In the genomic region with DNA sequence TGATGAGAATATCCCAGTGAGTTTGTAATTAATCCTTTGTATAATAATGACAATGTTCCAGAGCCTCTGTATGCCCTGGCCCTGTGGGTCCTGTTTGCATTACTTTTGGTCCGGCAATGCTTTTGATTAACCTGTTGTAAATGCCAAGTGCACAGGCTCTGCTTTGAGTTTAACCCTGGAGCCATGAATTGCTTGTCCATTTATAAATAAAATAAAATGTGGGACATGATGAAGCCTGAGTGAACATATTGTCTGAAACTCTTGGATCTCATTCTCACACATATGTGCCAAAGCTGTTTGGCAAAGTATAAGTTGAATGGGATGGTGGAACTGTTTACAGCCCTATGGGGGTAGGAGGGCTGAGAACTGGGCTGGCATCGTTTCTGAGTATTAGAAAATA, we compare ENCODE assay signal across 21 mouse cellular contexts.
DNase-seq lines count a peak whose midpoint lies in the region; ATAC-seq lines count a peak whose summit lies in the region.
"Had no signal": no experiment of that assay in that cellular context is flagged by ENCODE, and none has a peak within 500 bp of the region (broad histone marks: within the 10 kb centered on the region; RNA-seq: fewer than 3 reads in every experiment).

No protein-coding gene starts in this region.

- no peaks in the 10 kb centered on the region for H3K9me3 ChIP-seq in embryonic facial prominence, embryonic 14.5 days (ENCODE audit: control insufficient read depth, low read length)
- H3K9me3 ChIP-seq in embryonic facial prominence, embryonic 10.5 days = no peaks in the 10 kb centered on the region
- H3K9me3 ChIP-seq: heart, embryonic 13.5 days; liver, embryonic 12.5 days; midbrain, embryonic 15.5 days; neural tube, embryonic 15.5 days; stomach, embryonic 15.5 days had no signal

- intact Hi-C loops in left cerebral cortex, postnatal 4 days (cut with DNase I) = no loop called here
- intact Hi-C loops in left cerebral cortex, postnatal 14 days (cut with DNase I) = no loop called here

- no peaks in the 10 kb centered on the region for H3K27me3 ChIP-seq in embryonic facial prominence, embryonic 14.5 days (replicated peaks; ENCODE audit: control insufficient read depth, insufficient read depth, low read length)
- H3K27me3 ChIP-seq in embryonic facial prominence, embryonic 10.5 days (replicated peaks; ENCODE audit: low read depth, poor library complexity, severe bottlenecking) = no peaks in the 10 kb centered on the region
- H3K27me3 ChIP-seq: heart, embryonic 13.5 days; liver, embryonic 12.5 days; megakaryocyte, embryonic 14.5 days; midbrain, embryonic 15.5 days; neural tube, embryonic 15.5 days; stomach, embryonic 15.5 days had no signal

- 54% methylated on average over 2 of the region's 2 CpGs for WGBS in embryonic facial prominence, embryonic 14.5 days
- WGBS in embryonic facial prominence, embryonic 10.5 days = 78% methylated on average over 2 of the region's 2 CpGs

- DNase-seq in embryonic facial prominence, embryonic 14.5 days (ENCODE audit: low spot score) = peak; percentile 50
- no peak for DNase-seq in embryonic facial prominence, embryonic 10.5 days (ENCODE audit: low spot score)
- peak; percentile 15 for DNase-seq in left cerebral cortex, postnatal 4 days
- DNase-seq in left cerebral cortex, postnatal 14 days (ENCODE audit: low spot score in 2 of 2) = no peak
- DNase-seq in fat pad, adult 2 months (ENCODE audit: extremely low read depth, low read depth, low spot score) = peak; percentile 33
- DNase-seq in kidney, adult 11 months = no peak
- no peak for DNase-seq in thymus, postnatal 14 days
- DNase-seq: heart, adult 18-20 months; heart, postnatal 36 days; kidney, adult 8-10 months; kidney, postnatal 25 days; lung, adult 2 months; right cerebral cortex, postnatal 25 days; thymus, adult 18-20 months had no signal

- H3K4me2 ChIP-seq in embryonic facial prominence, embryonic 14.5 days (ENCODE audit: low read depth, low read length) = no peak overlapping the region
- H3K4me2 ChIP-seq: heart, embryonic 13.5 days; liver, embryonic 12.5 days; midbrain, embryonic 15.5 days; neural tube, embryonic 15.5 days; stomach, embryonic 15.5 days had no signal

- no peak overlapping the region for H3K9ac ChIP-seq in embryonic facial prominence, embryonic 14.5 days (ENCODE audit: low read depth, low read length)
- H3K9ac ChIP-seq: heart, embryonic 13.5 days; liver, embryonic 12.5 days; midbrain, embryonic 15.5 days; neural tube, embryonic 15.5 days; stomach, embryonic 15.5 days had no signal

- H3K4me1 ChIP-seq in embryonic facial prominence, embryonic 14.5 days (ENCODE audit: control insufficient read depth, insufficient read depth, low read length) = no peaks in the 10 kb centered on the region
- no peaks in the 10 kb centered on the region for H3K4me1 ChIP-seq in embryonic facial prominence, embryonic 10.5 days
- H3K4me1 ChIP-seq: heart, embryonic 13.5 days; liver, embryonic 12.5 days; megakaryocyte, embryonic 14.5 days; midbrain, embryonic 15.5 days; neural tube, embryonic 15.5 days; stomach, embryonic 15.5 days had no signal

- no peak overlapping the region for H3K27ac ChIP-seq in embryonic facial prominence, embryonic 14.5 days (replicated peaks; ENCODE audit: low read depth, low read length)
- H3K27ac ChIP-seq in embryonic facial prominence, embryonic 10.5 days (replicated peaks) = no peak overlapping the region
- H3K27ac ChIP-seq: heart, embryonic 13.5 days; liver, embryonic 12.5 days; midbrain, embryonic 15.5 days; neural tube, embryonic 15.5 days; stomach, embryonic 15.5 days had no signal

- H3K36me3 ChIP-seq in embryonic facial prominence, embryonic 14.5 days (ENCODE audit: control insufficient read depth, insufficient read depth, low read length) = no peaks in the 10 kb centered on the region
- H3K36me3 ChIP-seq in embryonic facial prominence, embryonic 10.5 days (replicated peaks) = no peaks in the 10 kb centered on the region
- H3K36me3 ChIP-seq: heart, embryonic 13.5 days; liver, embryonic 12.5 days; midbrain, embryonic 15.5 days; neural tube, embryonic 15.5 days; stomach, embryonic 15.5 days had no signal

- no peak for ATAC-seq in embryonic facial prominence, embryonic 14.5 days (ENCODE audit: low read depth)
- ATAC-seq: inflammation-experienced regulatory T-cells, adult 6 months; liver, embryonic 12.5 days; midbrain, embryonic 15.5 days had no signal

- H3K4me3 ChIP-seq in embryonic facial prominence, embryonic 14.5 days (ENCODE audit: low read depth, low read length) = no peak overlapping the region
- no peak overlapping the region for H3K4me3 ChIP-seq in embryonic facial prominence, embryonic 10.5 days
- H3K4me3 ChIP-seq: heart, embryonic 13.5 days; liver, embryonic 12.5 days; megakaryocyte, embryonic 14.5 days; midbrain, embryonic 15.5 days; neural tube, embryonic 15.5 days; stomach, embryonic 15.5 days had no signal

Comparison
In these comparisons a context has a peak if more than half of its experiments do, and no peak if none do; other contexts are left out.
1. DNase-seq: peak in embryonic facial prominence, embryonic 14.5 days (single experiment), left cerebral cortex, postnatal 4 days (single experiment) and fat pad, adult 2 months (single experiment); none in embryonic facial prominence, embryonic 10.5 days (single experiment), left cerebral cortex, postnatal 14 days (0 of 2), kidney, adult 11 months (single experiment) and thymus, postnatal 14 days (single experiment).